Mouse (Mus musculus) heart, adult 2 months (tissue): ENCODE data around the gene Thap3.

Source experiments
- CTCF ChIP-seq: fragments of 200-600 bp; IDR thresholded peaks from 2 replicates; pipeline ENCODE4 v1.8.1; 2022; ENCODE audit warnings: antibody characterized with exemption, mild to moderate bottlenecking, moderate library complexity
- EP300 ChIP-seq: fragments of 200-500 bp; IDR thresholded peaks from 2 replicates; pipeline ENCODE4 v1.6.1; 2011; ENCODE audit warnings: low read depth, low read length, control low read depth; ENCODE audit not compliant: insufficient read depth
- POLR2A ChIP-seq: fragments of 200-500 bp; IDR thresholded peaks from 2 replicates; pipeline ENCODE4 v1.6.1; 2011; ENCODE audit warnings: mild to moderate bottlenecking, low read depth, low read length, control low read depth; ENCODE audit not compliant: insufficient read depth

DNA sequence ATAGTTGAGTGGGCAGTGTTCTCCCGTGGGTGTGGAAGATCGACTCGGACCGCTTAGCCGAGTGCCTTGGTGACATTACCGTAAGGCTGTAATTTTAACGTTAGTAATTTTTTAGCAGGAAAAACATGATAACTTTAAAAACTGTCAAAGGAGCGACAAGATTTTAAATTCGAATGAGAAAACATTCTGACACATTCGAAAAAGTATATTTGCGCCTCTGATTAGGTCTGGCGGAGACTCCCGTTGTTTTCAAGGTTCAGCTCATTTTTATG is 8.1 kb upstream of the Thap3 start:
- no peak for TF ChIP-seq CTCF
- no peak for TF ChIP-seq POLR2A
- no peak for TF ChIP-seq EP300
